Mouse (Mus musculus) right cerebral cortex, adult 18-20 months (tissue): Measurements from ENCODE around the gene Prkag2.

Experiments used
- DNase-seq: peaks from one replicate; pipeline ENCODE4 v3.0.0; 2022; ENCODE audit warnings: mixed read lengths

Prkag2 gene

DNA sequence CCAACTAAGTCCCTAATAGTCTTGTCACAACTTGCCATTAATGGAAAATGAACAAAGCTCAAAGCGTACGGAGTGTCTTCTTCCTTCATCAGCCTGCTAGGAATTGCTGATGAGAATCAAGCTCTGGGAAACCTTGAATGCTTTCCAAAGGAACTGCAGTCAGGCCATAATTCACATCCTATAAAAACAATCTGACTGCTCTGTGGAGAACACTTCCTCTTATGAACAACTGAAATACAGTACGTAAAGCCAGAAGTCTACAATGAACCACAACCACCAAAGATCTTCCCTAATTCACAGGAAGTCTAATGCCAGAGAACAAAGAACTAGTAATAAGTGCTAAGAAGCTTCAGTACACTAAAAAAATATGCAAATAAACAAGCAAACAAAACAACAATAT lies 286.5 kb downstream of the Prkag2 start:
- DNase-seq = no peak

GRCm38 (mm10) chr5:24813005-24813404 lies 287.4 kb downstream of the Prkag2 start:
- DNase-seq = no peak
